Mouse (Mus musculus): Measurements from ENCODE around the gene Olfml3. TPM values are rescaled to one million over a fixed set of nuclear protein-coding genes. Genes with fewer than 3 reads are reported as not detected.

Gene Olfml3
- polyA plus RNA-seq, 1 experiment from 2014 or later: 10.7 TPM

- no peaks in the 10 kb centered on the region for H3K9me3 ChIP-seq
- no peaks in the 10 kb centered on the region for H3K36me3 ChIP-seq
- H3K4me3 ChIP-seq: no peak overlapping the region
- H3K4me2 ChIP-seq (replicated peaks): no peak overlapping the region
- 93% methylated on average over 1 of the region's 1 CpGs for WGBS
- peaks cover under 1% of the 10 kb centered on the region; the same call in 1 of the 2 replicates for H3K4me1 ChIP-seq
- no peak overlapping the region for H3K27ac ChIP-seq (replicated peaks)
- H3K9ac ChIP-seq (replicated peaks): no peak overlapping the region
- ATAC-seq (ENCODE audit: low FRiP score, low read depth): no peak
- no peaks in the 10 kb centered on the region for H3K27me3 ChIP-seq
Observed at GRCm38 (mm10) chr3:103689043-103689442, 48.8 kb downstream of the Olfml3 start.

- no peak overlapping the region for H3K4me3 ChIP-seq
- peak overlapping the region; percentile 37; the same call in 1 of the 2 replicates for H3K4me2 ChIP-seq (replicated peaks)
Observed at GRCm38 (mm10) chr3:103683966-103684319, 53.9 kb downstream of the Olfml3 start.

GRCm38 (mm10) chr3:103683234-103683965 is 54.4 kb downstream of the Olfml3 start:
- Histone ChIP-seq H3K9ac (replicated peaks) (no peak overlapping the region), H3K27me3 (no peaks in the 10 kb centered on the region), H3K4me1 (peaks cover 12% of the 10 kb centered on the region), H3K4me3 (no peak overlapping the region), H3K36me3 (no peaks in the 10 kb centered on the region), H3K27ac (replicated peaks) (peak overlapping the region; percentile 15; the same call in 1 of the 2 replicates), H3K4me2 (replicated peaks) (peak overlapping the region; percentile 37), H3K9me3 (no peaks in the 10 kb centered on the region)
- peak; percentile 41; the same call in 1 of the 2 replicates for ATAC-seq (ENCODE audit: low FRiP score, low read depth)
- under 1% methylated on average over 21 of the region's 21 CpGs for WGBS

More at GRCm38 (mm10) chr3:103683966-103684319, 53.9 kb downstream of the Olfml3 start:
- H3K27me3 ChIP-seq: no peaks in the 10 kb centered on the region
- ATAC-seq (ENCODE audit: low FRiP score, low read depth): no peak
- H3K9ac ChIP-seq (replicated peaks): no peak overlapping the region
- peak overlapping the region; percentile 15; the same call in 1 of the 2 replicates for H3K27ac ChIP-seq (replicated peaks)
- no peaks in the 10 kb centered on the region for H3K9me3 ChIP-seq
- 40% methylated on average over 5 of the region's 5 CpGs for WGBS
- peaks cover 9% of the 10 kb centered on the region for H3K4me1 ChIP-seq
- no peaks in the 10 kb centered on the region for H3K36me3 ChIP-seq

- no peak overlapping the region for H3K27ac ChIP-seq (replicated peaks)
- H3K36me3 ChIP-seq: no peaks in the 10 kb centered on the region
- no peaks in the 10 kb centered on the region for H3K27me3 ChIP-seq
- WGBS: 45% methylated on average over 4 of the region's 4 CpGs
- no peak overlapping the region for H3K4me2 ChIP-seq (replicated peaks)
- H3K9ac ChIP-seq (replicated peaks): no peak overlapping the region
- H3K9me3 ChIP-seq: no peaks in the 10 kb centered on the region
- no peak for ATAC-seq (ENCODE audit: low FRiP score, low read depth)
- H3K4me3 ChIP-seq: no peak overlapping the region
- peaks cover 12% of the 10 kb centered on the region for H3K4me1 ChIP-seq
Observed at GRCm38 (mm10) chr3:103682473-103682872, 55.3 kb downstream of the Olfml3 start.

GRCm38 (mm10) chr3:103678811-103679210 is 59.0 kb downstream of the Olfml3 start:
- WGBS: 7% methylated on average over 6 of the region's 6 CpGs
- ATAC-seq (ENCODE audit: low FRiP score, low read depth): no peak
- no peaks in the 10 kb centered on the region for H3K27me3 ChIP-seq
- H3K4me3 ChIP-seq: no peak overlapping the region
- H3K9ac ChIP-seq (replicated peaks): no peak overlapping the region
- H3K9me3 ChIP-seq: no peaks in the 10 kb centered on the region
- H3K36me3 ChIP-seq: no peaks in the 10 kb centered on the region
- peaks cover 9% of the 10 kb centered on the region for H3K4me1 ChIP-seq
- no peak overlapping the region for H3K27ac ChIP-seq (replicated peaks)
- H3K4me2 ChIP-seq (replicated peaks): no peak overlapping the region

GRCm38 (mm10) chr3:103672716-103673115 is 65.1 kb downstream of the Olfml3 start:
- no peaks in the 10 kb centered on the region for H3K4me1 ChIP-seq
- no peak for ATAC-seq (ENCODE audit: low FRiP score, low read depth)
- peaks cover 4% of the 10 kb centered on the region; the same call in 1 of the 2 replicates for H3K27me3 ChIP-seq
- H3K4me2 ChIP-seq (replicated peaks): no peak overlapping the region
- 23% methylated on average over 7 of the region's 7 CpGs for WGBS
- H3K9me3 ChIP-seq: no peaks in the 10 kb centered on the region
- no peaks in the 10 kb centered on the region for H3K36me3 ChIP-seq
- H3K9ac ChIP-seq (replicated peaks): no peak overlapping the region
- H3K4me3 ChIP-seq: no peak overlapping the region
- no peak overlapping the region for H3K27ac ChIP-seq (replicated peaks)

Other genes with a start within 250 kb of the Olfml3 start
- 7.7 and 9.5 TPM in 2 replicates for gene Syt6, start 162.8 kb downstream of the Olfml3 start, polyA plus RNA-seq (2016; fragmentation: Nextera tagmentation; extraction: Ambion mirVana)
- gene Atg4a-ps, start 91.9 kb downstream of the Olfml3 start, polyA plus RNA-seq (2016; fragmentation: Nextera tagmentation; extraction: Ambion mirVana): 0.26 TPM in 1 of 2 replicates, not detected in the other
- not detected in 2 replicates for gene Gm10964, start 1.4 kb upstream of the Olfml3 start, polyA plus RNA-seq (2016; fragmentation: Nextera tagmentation; extraction: Ambion mirVana)
- 17.9 and 18.3 TPM in 2 replicates for gene Hipk1, start 53.6 kb upstream of the Olfml3 start, polyA plus RNA-seq (2016; fragmentation: Nextera tagmentation; extraction: Ambion mirVana)
- 25.6 and 32.4 TPM in 2 replicates for gene Dclre1b, start 71.4 kb upstream of the Olfml3 start, polyA plus RNA-seq (2016; fragmentation: Nextera tagmentation; extraction: Ambion mirVana)
- 21.8 and 26.1 TPM in 2 replicates for gene Ap4b1, start 71.5 kb upstream of the Olfml3 start, polyA plus RNA-seq (2016; fragmentation: Nextera tagmentation; extraction: Ambion mirVana)
- gene Gm43064, start 71.6 kb upstream of the Olfml3 start, polyA plus RNA-seq (2016; fragmentation: Nextera tagmentation; extraction: Ambion mirVana): 0.17 TPM in 1 of 2 replicates, not detected in the other
- gene Bcl2l15, start 94.6 kb upstream of the Olfml3 start, polyA plus RNA-seq (2016; fragmentation: Nextera tagmentation; extraction: Ambion mirVana): 0.38 and 0.42 TPM in 2 replicates
- 0.19 and 0.21 TPM in 2 replicates for gene Ptpn22, start 121.8 kb upstream of the Olfml3 start, polyA plus RNA-seq (2016; fragmentation: Nextera tagmentation; extraction: Ambion mirVana)
- gene Rsbn1, start 176.1 kb upstream of the Olfml3 start, polyA plus RNA-seq (2016; fragmentation: Nextera tagmentation; extraction: Ambion mirVana): 24.6 and 26.1 TPM in 2 replicates
- 50.4 and 56.4 TPM in 2 replicates for gene Phtf1, start 230.1 kb upstream of the Olfml3 start, polyA plus RNA-seq (2016; fragmentation: Nextera tagmentation; extraction: Ambion mirVana)

Data from midbrain, embryonic 12.5 days (tissue).